Mouse (Mus musculus) liver, embryonic 13.5 days (tissue): ENCODE data around the gene Nop9. TPM values are rescaled to one million over a fixed set of nuclear protein-coding genes. Genes with fewer than 3 reads are reported as not detected.
A peak's percentile ranks its signal among the peaks of the same experiment; 100 is the strongest.

Experiments used
- ATAC-seq: fragments of 200-750 bp; cut with Nextera tagmentation; 2 replicates; pipeline ENCODE4 v1.8.0; 2017; ENCODE audit warnings: low read depth, mild to moderate bottlenecking, moderate number of reproducible peaks, moderate library complexity
- DNase-seq: peaks from one replicate; pipeline ENCODE4 v3.0.0; 2022
- H3K27ac ChIP-seq: fragments of 300-500 bp; sonication (generic); 2 replicates; pipeline ENCODE4 v1.5.1; 2015; ENCODE audit warnings: moderate library complexity, mild to moderate bottlenecking, inconsistent platforms
- H3K27me3 ChIP-seq: fragments of 300-500 bp; sonication (generic); 2 replicates; pipeline ENCODE4 v1.6.1; 2015; ENCODE audit warnings: mild to moderate bottlenecking, inconsistent platforms
- H3K36me3 ChIP-seq: fragments of 300-500 bp; sonication (generic); 2 replicates; pipeline ENCODE4 v1.6.1; 2015; ENCODE audit warnings: mild to moderate bottlenecking, inconsistent platforms
- H3K4me1 ChIP-seq: fragments of 300-500 bp; sonication (generic); replicated peaks from 2 replicates; pipeline ENCODE4 v1.6.1; 2015; ENCODE audit warnings: inconsistent platforms
- H3K4me2 ChIP-seq: fragments of 300-500 bp; sonication (generic); 2 replicates; pipeline ENCODE4 v1.6.1; 2015; ENCODE audit warnings: inconsistent platforms, mild to moderate bottlenecking, moderate library complexity
- H3K4me3 ChIP-seq: fragments of 300-500 bp; sonication (generic); replicated peaks from 2 replicates; pipeline ENCODE4 v1.5.1; 2015; ENCODE audit warnings: mild to moderate bottlenecking, inconsistent platforms
- H3K9ac ChIP-seq: fragments of 300-500 bp; sonication (generic); 2 replicates; pipeline ENCODE4 v1.6.1; 2015; ENCODE audit warnings: mild to moderate bottlenecking, inconsistent platforms
- H3K9me3 ChIP-seq: fragments of 300-500 bp; sonication (generic); replicated peaks from 2 replicates; pipeline ENCODE4 v1.6.1; 2016; ENCODE audit warnings: inconsistent platforms
- WGBS: fragments of 180-500 bp; shearing (Covaris S2); methylation state at CpG from one replicate; pipeline ENCODE4 v1.1.7; 2015; ENCODE audit not compliant: insufficient replicate concordance; 5-methylcytosine and 5-hydroxymethylcytosine counted together
- polyA plus RNA-seq: library from polyadenylated mRNA; unstranded; fragments of >200 nt; fragmentation: Nextera tagmentation; extraction: Ambion mirVana; gene quantifications from 2 replicates; pipeline ENCODE4 v1.2.1, GENCODE M21; 2015

The Nop9 gene
- polyA plus RNA-seq, 1 experiment from 2014 or later, result 42.8 TPM

DNA sequence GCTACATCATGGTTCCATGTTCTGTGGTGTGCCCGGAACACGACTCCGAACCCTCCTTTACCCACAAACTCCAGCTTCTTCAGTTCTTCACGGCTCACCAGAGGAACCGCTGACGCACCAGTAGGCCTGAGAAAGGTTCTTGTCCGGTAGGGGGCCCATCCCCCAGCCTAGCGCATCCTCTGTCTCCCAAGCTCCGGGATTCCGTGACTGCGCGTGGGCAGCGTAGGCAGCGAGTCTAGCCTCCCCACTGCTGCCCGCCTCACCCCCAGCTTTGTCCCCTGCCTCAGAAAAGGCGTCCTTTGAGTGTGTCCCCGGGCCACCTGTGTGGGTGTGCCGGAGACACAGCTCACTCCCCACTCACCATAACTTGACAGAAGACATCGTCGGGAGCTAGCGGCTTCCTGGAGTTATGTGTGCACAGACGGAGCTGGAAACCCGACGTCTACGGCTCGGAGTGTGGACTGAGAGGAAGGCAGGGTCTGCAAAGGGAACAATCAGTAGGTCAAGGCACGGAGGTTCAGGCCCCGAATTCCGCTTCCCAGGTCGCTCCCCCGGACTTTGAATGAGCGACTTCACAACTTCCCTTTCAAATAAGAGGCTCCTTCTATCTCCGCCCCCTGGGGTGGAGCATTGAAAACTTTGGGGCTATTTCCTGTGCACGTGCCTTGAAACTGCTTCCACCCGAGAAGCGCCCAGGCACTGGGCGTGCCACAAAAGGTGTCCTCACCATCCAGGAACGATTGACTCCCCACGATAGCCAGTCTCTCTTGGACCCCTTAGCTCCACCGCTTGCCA is 43.0 kb downstream of the Nop9 start, which contains the start of gene Ripk3:
Ripk3 (minus strand) TSS at position 610 of the 795 bp plus-strand sequence.
- Histone ChIP-seq H3K4me3 (peak within 1 kb of the TSS; percentile 65), H3K27me3 (peaks cover 42% of the 10 kb centered on the region), H3K4me1 (peaks cover 16% of the 10 kb centered on the region), H3K9me3 (no peaks in the 10 kb centered on the region), H3K27ac (no peak within 1 kb of the TSS), H3K4me2 (peak within 1 kb of the TSS; percentile 91), H3K36me3 (0 out of 2 replicates have a peak, but pooled peaks cover 2% of the 10 kb centered on the region), H3K9ac (peak within 1 kb of the TSS; percentile 70)
- WGBS, result 2% methylated on average over 40 of the region's 40 CpGs
- peak; percentile 58 for DNase-seq
- ATAC-seq, result peak; percentile 76

DNA sequence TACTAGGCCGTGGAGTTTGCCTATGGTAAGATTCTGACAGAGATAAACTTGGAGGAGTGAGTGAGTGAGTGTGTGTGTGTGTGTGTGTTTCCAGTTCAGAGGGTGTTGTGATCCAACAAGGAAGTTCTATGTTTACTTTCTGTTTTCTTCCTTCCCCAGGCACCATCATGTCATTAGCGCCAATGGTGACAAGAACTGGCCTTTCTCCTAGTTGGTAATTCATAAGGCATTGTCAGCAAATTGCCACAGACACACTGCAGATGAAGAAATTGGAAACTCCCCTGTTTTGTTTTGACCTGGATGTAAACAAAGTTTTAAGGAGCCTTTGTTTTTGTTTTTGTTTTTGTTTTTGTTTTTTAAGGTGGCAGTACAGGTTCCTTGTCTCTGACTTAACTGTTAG is 48.0 kb downstream of the Nop9 start:
- no peak for ATAC-seq
- no peak for DNase-seq
- 38% methylated on average over 2 of the region's 2 CpGs for WGBS
- Histone ChIP-seq H3K4me2 (no peak overlapping the region), H3K9ac (no peak overlapping the region), H3K9me3 (no peaks in the 10 kb centered on the region), H3K4me1 (peaks cover 17% of the 10 kb centered on the region), H3K27me3 (no peaks in the 10 kb centered on the region), H3K4me3 (no peak overlapping the region), H3K36me3 (no peaks in the 10 kb centered on the region), H3K27ac (no peak overlapping the region)

DNA sequence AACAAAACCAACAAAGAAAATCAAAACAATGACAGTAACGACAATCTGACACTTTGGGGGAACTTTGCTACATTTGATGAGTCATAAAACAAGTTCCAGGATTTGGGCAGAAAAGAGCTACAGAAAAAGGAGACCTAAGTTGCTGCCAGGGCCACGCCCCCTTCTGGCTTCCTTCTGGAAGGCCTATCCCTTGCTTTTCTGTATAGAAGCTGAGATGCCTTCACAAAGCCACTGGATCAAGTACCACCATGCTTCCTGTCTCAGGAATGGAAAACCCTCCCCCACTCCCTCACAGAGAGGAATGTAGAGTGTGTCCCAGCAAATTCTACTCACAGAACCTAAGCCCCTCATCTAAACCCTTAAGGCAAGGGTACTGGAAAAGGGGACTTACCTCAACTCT is 48.5 kb downstream of the Nop9 start:
- DNase-seq (no peak), ATAC-seq (no peak)
- Histone ChIP-seq H3K4me2 (no peak overlapping the region), H3K27me3 (no peaks in the 10 kb centered on the region), H3K9me3 (no peaks in the 10 kb centered on the region), H3K36me3 (no peaks in the 10 kb centered on the region), H3K4me1 (peaks cover 13% of the 10 kb centered on the region), H3K27ac (no peak overlapping the region), H3K4me3 (no peak overlapping the region), H3K9ac (no peak overlapping the region)
- WGBS, result 47% methylated on average over 2 of the region's 2 CpGs

DNA sequence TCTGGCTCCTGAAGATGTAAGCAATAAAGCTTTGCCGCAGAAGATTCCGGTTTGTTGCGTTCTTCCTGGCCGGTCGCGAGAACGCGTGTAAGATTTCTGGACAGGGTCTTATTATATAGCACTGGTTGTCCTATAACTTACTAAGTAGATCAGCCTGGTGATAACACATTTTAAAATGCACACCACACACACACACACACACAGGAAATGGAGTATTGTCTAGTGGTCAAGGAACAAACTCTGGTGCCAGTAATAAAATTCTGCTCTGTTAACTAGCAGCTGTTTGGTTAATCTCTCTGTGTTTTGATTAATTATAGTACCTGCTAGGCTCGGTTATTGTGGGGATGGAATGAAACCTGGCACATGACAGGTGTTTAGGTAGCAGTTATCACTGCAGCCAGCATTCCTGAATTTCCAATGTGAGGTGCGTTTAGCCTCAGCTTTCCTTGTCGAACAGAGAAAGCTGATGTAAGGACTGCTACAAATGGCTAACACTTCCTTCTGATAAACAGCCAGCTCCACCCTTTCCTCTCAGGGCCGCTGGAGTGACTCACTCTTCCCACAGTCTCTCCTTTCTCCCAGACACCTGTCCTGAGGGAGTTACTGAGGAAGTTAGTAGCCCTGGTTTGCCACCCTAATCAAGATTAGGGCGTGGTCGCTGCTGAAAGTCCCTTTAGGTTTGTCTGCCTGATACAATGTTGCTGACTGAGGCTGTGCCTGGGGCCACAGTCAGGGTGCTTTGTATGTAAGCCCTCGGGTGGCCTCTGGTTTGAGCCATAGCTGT is 50.1 kb downstream of the Nop9 start:
- WGBS, result 55% methylated on average over 15 of the region's 15 CpGs
- DNase-seq (no peak), ATAC-seq (peak; percentile 23; the same call in 1 of the 2 replicates)
- peak overlapping the region; percentile 17; the same call in 1 of the 2 replicates for H3K9ac ChIP-seq
- H3K9me3 ChIP-seq, result no peaks in the 10 kb centered on the region
- H3K4me2 ChIP-seq, result no peak overlapping the region
- H3K27me3 ChIP-seq, result no peaks in the 10 kb centered on the region
- H3K36me3 ChIP-seq, result no peaks in the 10 kb centered on the region
- H3K27ac ChIP-seq, result no peak overlapping the region
- no peak overlapping the region for H3K4me3 ChIP-seq
- peaks cover 12% of the 10 kb centered on the region for H3K4me1 ChIP-seq

Other genes with a start within 250 kb of the Nop9 start
- gene Cpne6, start 235.2 kb upstream of the Nop9 start, polyA plus RNA-seq, result 0.09 TPM in 1 of 2 replicates, not detected in the other
- gene Nrl, start 220.7 kb upstream of the Nop9 start, polyA plus RNA-seq, result not detected in 2 replicates
- gene Pck2, start 205.4 kb upstream of the Nop9 start, polyA plus RNA-seq, result 32.2 and 34.5 TPM in 2 replicates
- 48.9 and 59.1 TPM in 2 replicates for gene Dcaf11, start 185.7 kb upstream of the Nop9 start, polyA plus RNA-seq
- gene A730061H03Rik, start 185.3 kb upstream of the Nop9 start, polyA plus RNA-seq, result 1.6 and 1.8 TPM in 2 replicates
- gene Fitm1, start 170.1 kb upstream of the Nop9 start, polyA plus RNA-seq, result 0.51 and 0.53 TPM in 2 replicates
- gene Psme1, start 167.6 kb upstream of the Nop9 start, polyA plus RNA-seq, result 103 and 111 TPM in 2 replicates
- gene Emc9, start 160.4 kb upstream of the Nop9 start, polyA plus RNA-seq, result 31.9 and 35.8 TPM in 2 replicates
- gene Psme2, start 154.6 kb upstream of the Nop9 start, polyA plus RNA-seq, result 202 and 224 TPM in 2 replicates
- gene Rnf31, start 154.0 kb upstream of the Nop9 start, polyA plus RNA-seq, result 9.0 and 12.6 TPM in 2 replicates
- gene Irf9, start 142.1 kb upstream of the Nop9 start, polyA plus RNA-seq, result 14.8 and 16.4 TPM in 2 replicates
- gene Rec8, start 127.7 kb upstream of the Nop9 start, polyA plus RNA-seq, result 1.6 and 1.7 TPM in 2 replicates
- gene Ipo4, start 109.7 kb upstream of the Nop9 start, polyA plus RNA-seq, result 35.2 and 36.5 TPM in 2 replicates
- 1.4 and 1.7 TPM in 2 replicates for gene Gm49378, start 107.8 kb upstream of the Nop9 start, polyA plus RNA-seq
- 53.3 and 59.4 TPM in 2 replicates for gene Tm9sf1, start 101.9 kb upstream of the Nop9 start, polyA plus RNA-seq
- gene Tssk4, start 95.5 kb upstream of the Nop9 start, polyA plus RNA-seq, result 0.16 and 0.27 TPM in 2 replicates
- gene Mdp1, start 85.2 kb upstream of the Nop9 start, polyA plus RNA-seq, result 23.1 and 24.2 TPM in 2 replicates
- 29.6 and 33.0 TPM in 2 replicates for gene Gmpr2, start 73.8 kb upstream of the Nop9 start, polyA plus RNA-seq
- gene Nedd8, start 73.6 kb upstream of the Nop9 start, polyA plus RNA-seq, result 325 TPM in 2 replicates
- gene Tinf2, start 63.9 kb upstream of the Nop9 start, polyA plus RNA-seq, result 21.1 and 26.3 TPM in 2 replicates
- gene Tgm1, start 31.8 kb upstream of the Nop9 start, polyA plus RNA-seq, result 1.5 and 2.0 TPM in 2 replicates
- 12.9 and 14.7 TPM in 2 replicates for gene Rabggta, start 23.4 kb upstream of the Nop9 start, polyA plus RNA-seq
- 36.1 and 36.4 TPM in 2 replicates for gene Dhrs1, start within 50 bp of the Nop9 start, polyA plus RNA-seq
- 21.1 and 21.3 TPM in 2 replicates for gene Cideb, start 12.8 kb downstream of the Nop9 start, polyA plus RNA-seq
- 0.92 and 1.3 TPM in 2 replicates for gene Ltb4r2, start 15.7 kb downstream of the Nop9 start, polyA plus RNA-seq
- 4.4 and 4.6 TPM in 2 replicates for gene Ltb4r1, start 20.3 kb downstream of the Nop9 start, polyA plus RNA-seq
- gene Adcy4, start 38.4 kb downstream of the Nop9 start, polyA plus RNA-seq, result 1.8 and 2.2 TPM in 2 replicates
- 20.4 and 22.1 TPM in 2 replicates for gene Ripk3, start 43.2 kb downstream of the Nop9 start, polyA plus RNA-seq
- 1.5 and 1.8 TPM in 2 replicates for gene Nfatc4, start 77.5 kb downstream of the Nop9 start, polyA plus RNA-seq
- 2.2 and 3.1 TPM in 2 replicates for gene Nynrin, start 108.3 kb downstream of the Nop9 start, polyA plus RNA-seq
- gene Cbln3, start 138.7 kb downstream of the Nop9 start, polyA plus RNA-seq, result 0.10 and 0.13 TPM in 2 replicates
- 6.8 and 7.6 TPM in 2 replicates for gene Khnyn, start 139.3 kb downstream of the Nop9 start, polyA plus RNA-seq
- 13.3 and 14.1 TPM in 2 replicates for gene Sdr39u1, start 154.6 kb downstream of the Nop9 start, polyA plus RNA-seq
- 0.12 and 0.20 TPM in 2 replicates for gene Cma1, start 199.0 kb downstream of the Nop9 start, polyA plus RNA-seq
- not detected in 2 replicates for gene Cma2, start 205.3 kb downstream of the Nop9 start, polyA plus RNA-seq